Mouse (Mus musculus): ENCODE results near the gene Anp32e.

Gene Anp32e

DNA sequence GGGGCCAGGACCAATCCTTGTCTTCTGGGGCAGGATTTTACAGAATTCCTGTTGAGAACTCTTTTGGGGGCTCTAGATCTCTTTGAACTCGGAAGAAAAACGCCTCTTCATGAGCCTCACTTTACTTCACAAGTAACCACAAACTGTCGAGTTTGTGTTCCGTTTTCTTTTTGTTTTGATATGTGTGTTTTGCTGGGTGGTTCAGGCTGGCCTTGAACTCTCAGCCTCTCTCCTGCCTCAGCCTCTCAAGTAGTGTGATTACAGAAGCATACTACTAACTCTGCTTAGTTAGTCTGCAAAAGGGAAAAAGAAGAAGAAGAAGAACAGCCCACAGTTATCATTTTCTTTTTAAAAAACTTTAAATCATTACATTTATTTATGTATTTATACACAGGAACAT, 4.9 kb upstream of the Anp32e start:
- DNase-seq (ENCODE audit: low read depth, low spot score), result no peak
- Histone ChIP-seq H3K36me3 (ENCODE audit: control insufficient read depth, insufficient read depth, low read length, poor library complexity, severe bottlenecking) (no peaks in the 10 kb centered on the region), H3K27me3 (ENCODE audit: control insufficient read depth, insufficient read depth, low read length, poor library complexity, severe bottlenecking) (no peaks in the 10 kb centered on the region)

- no peak for DNase-seq (ENCODE audit: low read depth, low spot score)
- H3K27me3 ChIP-seq (ENCODE audit: control insufficient read depth, insufficient read depth, low read length, poor library complexity, severe bottlenecking), result no peaks in the 10 kb centered on the region
- no peaks in the 10 kb centered on the region for H3K36me3 ChIP-seq (ENCODE audit: control insufficient read depth, insufficient read depth, low read length, poor library complexity, severe bottlenecking)
Measured at GRCm38 (mm10) chr3:95925087-95925486, 4.0 kb upstream of the Anp32e start.

DNA sequence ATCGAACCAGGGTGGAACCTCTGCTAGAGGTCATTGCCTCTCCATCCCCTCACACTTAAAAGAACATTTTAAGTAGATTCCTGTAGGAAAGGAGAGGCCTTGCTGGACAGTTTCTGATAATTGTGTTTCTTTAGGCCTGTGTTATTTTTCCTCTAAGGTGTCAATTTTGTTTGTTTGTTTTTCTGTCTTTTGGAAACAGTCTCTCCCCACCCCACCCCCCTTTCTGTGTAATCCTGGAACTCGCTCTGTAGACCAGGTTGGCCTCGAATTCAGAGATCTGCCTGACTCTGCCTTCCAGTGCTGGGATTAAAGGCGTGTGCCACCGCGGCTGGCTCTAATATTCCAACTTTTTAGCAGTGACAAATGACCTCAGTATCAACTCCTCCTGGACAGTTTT, 787 bp upstream of the Anp32e start:
- Histone ChIP-seq H3K36me3 (ENCODE audit: control insufficient read depth, insufficient read depth, low read length, poor library complexity, severe bottlenecking) (no peaks in the 10 kb centered on the region), H3K27me3 (ENCODE audit: control insufficient read depth, insufficient read depth, low read length, poor library complexity, severe bottlenecking) (no peaks in the 10 kb centered on the region)
- no peak for DNase-seq (ENCODE audit: low read depth, low spot score)

DNA sequence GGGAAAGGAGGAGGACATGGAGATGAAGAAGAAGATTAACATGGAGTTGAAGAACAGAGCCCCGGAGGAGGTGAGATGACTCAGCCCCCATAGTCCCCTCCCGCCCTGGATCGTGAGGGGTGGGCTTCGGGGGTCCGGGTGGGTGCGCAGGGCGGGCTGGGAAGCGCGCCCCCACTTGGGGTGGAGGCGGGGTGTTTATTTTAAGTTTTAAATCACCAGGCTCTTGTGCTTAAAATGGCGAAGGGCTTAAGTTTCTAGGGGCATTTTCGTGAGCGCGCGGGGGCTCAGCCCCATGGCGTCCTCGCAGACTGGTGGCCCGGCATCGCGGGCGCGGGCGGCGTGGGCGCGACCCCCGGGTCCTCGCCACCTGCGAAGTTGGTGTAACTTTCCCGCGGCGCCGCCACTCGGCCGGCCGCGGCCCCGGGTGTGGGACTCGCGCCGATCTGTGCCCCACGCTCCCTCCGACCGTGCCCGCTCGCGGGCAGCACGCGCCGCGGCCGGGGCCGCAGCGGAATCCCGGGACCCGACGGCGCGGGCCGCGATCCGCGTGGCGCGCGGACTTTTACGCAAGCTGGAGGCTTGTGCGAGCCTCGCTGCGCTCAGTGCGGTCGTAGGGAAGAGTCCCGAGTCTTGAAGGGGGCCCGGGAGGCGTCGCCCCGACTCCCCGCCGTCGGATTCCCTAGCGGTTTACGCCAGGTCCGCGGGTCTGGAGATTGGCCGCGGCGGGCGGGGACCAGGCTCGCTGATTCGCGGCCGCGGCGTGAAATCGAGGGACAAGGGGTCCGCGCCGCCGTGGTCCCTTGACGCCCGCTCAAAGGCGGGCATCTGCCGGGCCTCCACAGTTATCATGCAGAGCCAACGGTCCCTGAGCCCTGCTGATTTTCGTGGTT, 780 bp downstream of the Anp32e start:
- Histone ChIP-seq H3K36me3 (ENCODE audit: control insufficient read depth, insufficient read depth, low read length, poor library complexity, severe bottlenecking) (peaks cover under 1% of the 10 kb centered on the region; the same call in 1 of the 2 replicates), H3K27me3 (ENCODE audit: control insufficient read depth, insufficient read depth, low read length, poor library complexity, severe bottlenecking) (no peaks in the 10 kb centered on the region)
- DNase-seq (ENCODE audit: low read depth, low spot score), result peak; percentile 61

DNA sequence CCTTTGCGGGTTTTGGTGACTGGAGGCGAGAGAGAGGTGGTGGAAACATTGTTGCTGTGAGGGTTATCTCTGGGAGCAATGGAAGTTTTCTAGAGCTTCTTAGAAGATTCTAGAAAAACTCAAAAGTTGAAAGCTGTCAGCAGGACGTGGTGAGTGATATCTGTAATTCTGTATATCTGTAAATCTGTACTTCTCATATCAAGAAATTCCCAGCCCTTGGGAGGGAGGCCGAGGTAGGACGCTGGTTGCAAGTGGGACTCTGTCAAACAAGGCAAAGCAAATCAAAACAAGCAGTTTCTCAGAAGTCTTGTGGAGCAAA, 1.4 kb downstream of the Anp32e start:
- Histone ChIP-seq H3K36me3 (ENCODE audit: control insufficient read depth, insufficient read depth, low read length, poor library complexity, severe bottlenecking) (peaks cover 4% of the 10 kb centered on the region; the same call in 1 of the 2 replicates), H3K27me3 (ENCODE audit: control insufficient read depth, insufficient read depth, low read length, poor library complexity, severe bottlenecking) (no peaks in the 10 kb centered on the region)
- no peak for DNase-seq (ENCODE audit: low read depth, low spot score)

GRCm38 (mm10) chr3:95931471-95931870, 2.4 kb downstream of the Anp32e start:
- DNase-seq (ENCODE audit: low read depth, low spot score), result no peak
- peaks cover 4% of the 10 kb centered on the region; the same call in 1 of the 2 replicates for H3K36me3 ChIP-seq (ENCODE audit: control insufficient read depth, insufficient read depth, low read length, poor library complexity, severe bottlenecking)
- H3K27me3 ChIP-seq (ENCODE audit: control insufficient read depth, insufficient read depth, low read length, poor library complexity, severe bottlenecking), result no peaks in the 10 kb centered on the region

GRCm38 (mm10) chr3:95932157-95932556, 3.1 kb downstream of the Anp32e start:
- H3K27me3 ChIP-seq (ENCODE audit: control insufficient read depth, insufficient read depth, low read length, poor library complexity, severe bottlenecking), result no peaks in the 10 kb centered on the region
- H3K36me3 ChIP-seq (ENCODE audit: control insufficient read depth, insufficient read depth, low read length, poor library complexity, severe bottlenecking), result peaks cover 5% of the 10 kb centered on the region; the same call in 1 of the 2 replicates
- DNase-seq (ENCODE audit: low read depth, low spot score), result no peak

DNA sequence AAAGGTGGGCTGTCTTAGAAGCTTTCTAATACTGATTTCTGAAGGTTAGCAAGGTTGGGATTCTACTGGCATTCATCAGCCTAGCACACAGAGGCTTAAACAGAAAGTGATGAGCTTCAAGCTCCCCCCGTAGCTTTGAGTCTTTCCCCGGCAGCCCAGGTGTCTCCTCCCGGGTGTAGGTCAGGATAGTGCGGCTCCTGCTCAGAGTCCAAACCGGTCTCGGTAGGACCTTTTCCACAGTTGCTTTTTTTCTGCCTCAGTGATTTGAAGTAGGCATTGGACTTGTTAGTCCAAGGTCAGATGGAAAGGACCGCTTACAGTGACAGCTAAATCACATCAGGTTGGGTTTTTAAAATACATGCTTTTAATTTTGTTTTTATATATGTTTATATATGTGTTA, 3.5 kb downstream of the Anp32e start:
- peaks cover 9% of the 10 kb centered on the region; the same call in 1 of the 2 replicates for H3K36me3 ChIP-seq (ENCODE audit: control insufficient read depth, insufficient read depth, low read length, poor library complexity, severe bottlenecking)
- H3K27me3 ChIP-seq (ENCODE audit: control insufficient read depth, insufficient read depth, low read length, poor library complexity, severe bottlenecking), result no peaks in the 10 kb centered on the region
- no peak for DNase-seq (ENCODE audit: low read depth, low spot score)

GRCm38 (mm10) chr3:95933111-95933750, 4.2 kb downstream of the Anp32e start:
- Histone ChIP-seq H3K36me3 (ENCODE audit: control insufficient read depth, insufficient read depth, low read length, poor library complexity, severe bottlenecking) (peaks cover 10% of the 10 kb centered on the region; the same call in 1 of the 2 replicates), H3K27me3 (ENCODE audit: control insufficient read depth, insufficient read depth, low read length, poor library complexity, severe bottlenecking) (no peaks in the 10 kb centered on the region)
- no peak for DNase-seq (ENCODE audit: low read depth, low spot score)

DNA sequence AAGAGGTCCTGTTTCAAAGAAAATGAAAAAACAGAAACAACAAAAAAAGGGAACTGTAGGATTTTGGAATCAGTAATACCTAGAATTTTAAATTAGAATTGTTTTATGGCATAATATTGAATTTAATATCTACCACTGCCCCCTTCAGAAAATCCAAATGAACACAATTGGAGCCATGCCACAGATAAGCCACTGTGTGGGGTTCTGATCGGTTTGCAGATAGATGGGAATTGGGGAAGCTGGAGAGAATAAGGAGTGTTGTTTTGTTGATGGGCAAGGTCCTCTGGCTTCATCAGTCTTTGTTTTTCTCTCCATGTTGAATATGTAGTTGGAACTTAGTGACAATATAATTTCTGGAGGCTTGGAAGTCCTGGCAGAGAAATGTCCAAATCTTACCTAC, 5.4 kb downstream of the Anp32e start:
- peaks cover 12% of the 10 kb centered on the region for H3K36me3 ChIP-seq (ENCODE audit: control insufficient read depth, insufficient read depth, low read length, poor library complexity, severe bottlenecking)
- no peak for DNase-seq (ENCODE audit: low read depth, low spot score)
- no peaks in the 10 kb centered on the region for H3K27me3 ChIP-seq (ENCODE audit: control insufficient read depth, insufficient read depth, low read length, poor library complexity, severe bottlenecking)

GRCm38 (mm10) chr3:95938217-95938616, 9.2 kb downstream of the Anp32e start:
- no peak for DNase-seq (ENCODE audit: low read depth, low spot score)
- peaks cover 12% of the 10 kb centered on the region for H3K36me3 ChIP-seq (ENCODE audit: control insufficient read depth, insufficient read depth, low read length, poor library complexity, severe bottlenecking)

GRCm38 (mm10) chr3:95938835-95939234, 9.8 kb downstream of the Anp32e start:
- no peaks in the 10 kb centered on the region for H3K27me3 ChIP-seq (ENCODE audit: control insufficient read depth, insufficient read depth, low read length, poor library complexity, severe bottlenecking)
- DNase-seq (ENCODE audit: low read depth, low spot score), result peak; percentile 51
- H3K36me3 ChIP-seq (ENCODE audit: control insufficient read depth, insufficient read depth, low read length, poor library complexity, severe bottlenecking), result peaks cover 12% of the 10 kb centered on the region

More at GRCm38 (mm10) chr3:95938217-95938616, 9.2 kb downstream of the Anp32e start:
- H3K27me3 ChIP-seq (ENCODE audit: control insufficient read depth, insufficient read depth, low read length, poor library complexity, severe bottlenecking), result no peaks in the 10 kb centered on the region

- Histone ChIP-seq H3K36me3 (ENCODE audit: control insufficient read depth, insufficient read depth, low read length, poor library complexity, severe bottlenecking) (peaks cover 4% of the 10 kb centered on the region), H3K27me3 (ENCODE audit: control insufficient read depth, insufficient read depth, low read length, poor library complexity, severe bottlenecking) (no peaks in the 10 kb centered on the region)
- DNase-seq (ENCODE audit: low read depth, low spot score), result no peak
Measured at GRCm38 (mm10) chr3:95942749-95943148, 13.7 kb downstream of the Anp32e start.

GRCm38 (mm10) chr3:95943226-95943625, 14.2 kb downstream of the Anp32e start:
- DNase-seq (ENCODE audit: low read depth, low spot score), result no peak
- peaks cover 4% of the 10 kb centered on the region for H3K36me3 ChIP-seq (ENCODE audit: control insufficient read depth, insufficient read depth, low read length, poor library complexity, severe bottlenecking)
- H3K27me3 ChIP-seq (ENCODE audit: control insufficient read depth, insufficient read depth, low read length, poor library complexity, severe bottlenecking), result no peaks in the 10 kb centered on the region

GRCm38 (mm10) chr3:95944742-95945141, 15.7 kb downstream of the Anp32e start:
- H3K36me3 ChIP-seq (ENCODE audit: control insufficient read depth, insufficient read depth, low read length, poor library complexity, severe bottlenecking), result peaks cover 2% of the 10 kb centered on the region
- DNase-seq (ENCODE audit: low read depth, low spot score), result no peak
- H3K27me3 ChIP-seq (ENCODE audit: control insufficient read depth, insufficient read depth, low read length, poor library complexity, severe bottlenecking), result no peaks in the 10 kb centered on the region

All from splenic B cell, adult 2 months (primary cell).